ENCODE assay signal across 8 mouse cellular contexts in genomic region chr9:121348476-121348875, GRCm38 (mm10). TPM values are rescaled to one million over a fixed set of nuclear protein-coding genes. Genes with fewer than 3 reads are reported as not detected.
A peak's percentile ranks its signal among the peaks of the same experiment; 100 is the strongest.
DNase-seq lines count a peak whose midpoint lies in the region; ATAC-seq lines count a peak whose summit lies in the region.

No protein-coding gene starts in this region.

- H3K9ac ChIP-seq in heart, embryonic 16.5 days (ENCODE audit: low read length) = peak overlapping the region; percentile 69
- 0 out of 2 replicates have a peak overlapping the region, but pooled peaks have one; percentile 23 for H3K9ac ChIP-seq in limb, embryonic 12.5 days (replicated peaks)
- H3K9ac ChIP-seq in neural tube, embryonic 15.5 days (replicated peaks) = 0 out of 2 replicates have a peak overlapping the region, but pooled peaks have one; percentile 2

- H3K4me3 ChIP-seq in megakaryocyte, embryonic 14.5 days (replicated peaks) = peak overlapping the region; percentile 21
- H3K4me3 ChIP-seq in heart, embryonic 16.5 days (ENCODE audit: low read length) = no peak overlapping the region
- H3K4me3 ChIP-seq in limb, embryonic 12.5 days (replicated peaks) = no peak overlapping the region
- H3K4me3 ChIP-seq in neural tube, embryonic 15.5 days (replicated peaks) = no peak overlapping the region

- no peaks in the 10 kb centered on the region for H3K9me3 ChIP-seq in megakaryocyte, embryonic 14.5 days
- H3K9me3 ChIP-seq in heart, embryonic 16.5 days (replicated peaks; ENCODE audit: control insufficient read depth, low read length) = no peaks in the 10 kb centered on the region
- H3K9me3 ChIP-seq in limb, embryonic 12.5 days = no peaks in the 10 kb centered on the region
- H3K9me3 ChIP-seq in neural tube, embryonic 15.5 days (replicated peaks) = no peaks in the 10 kb centered on the region

- H3K27ac ChIP-seq in heart, embryonic 16.5 days (ENCODE audit: low read length) = peak overlapping the region; percentile 96
- peak overlapping the region; percentile 90 for H3K27ac ChIP-seq in limb, embryonic 12.5 days
- peak overlapping the region; percentile 76 for H3K27ac ChIP-seq in neural tube, embryonic 15.5 days (replicated peaks)

- H3K4me2 ChIP-seq in heart, embryonic 16.5 days (ENCODE audit: low read depth, low read length) = peak overlapping the region; percentile 44
- peak overlapping the region; percentile 17; the same call in 1 of the 2 replicates for H3K4me2 ChIP-seq in limb, embryonic 12.5 days
- no peak overlapping the region for H3K4me2 ChIP-seq in neural tube, embryonic 15.5 days

- H3K4me1 ChIP-seq in megakaryocyte, embryonic 14.5 days = peaks cover 60% of the 10 kb centered on the region
- H3K4me1 ChIP-seq in heart, embryonic 16.5 days (ENCODE audit: control insufficient read depth, insufficient read depth, low read length) = peaks cover 89% of the 10 kb centered on the region
- H3K4me1 ChIP-seq in limb, embryonic 12.5 days (replicated peaks) = peaks cover 57% of the 10 kb centered on the region
- H3K4me1 ChIP-seq in neural tube, embryonic 15.5 days = peaks cover 60% of the 10 kb centered on the region

- WGBS in heart, embryonic 16.5 days = 15% methylated on average over 5 of the region's 5 CpGs
- 14% methylated on average over 5 of the region's 5 CpGs for WGBS in limb, embryonic 12.5 days
- WGBS in neural tube, embryonic 15.5 days = 7% methylated on average over 5 of the region's 5 CpGs

- peaks cover 4% of the 10 kb centered on the region for H3K27me3 ChIP-seq in megakaryocyte, embryonic 14.5 days (replicated peaks)
- H3K27me3 ChIP-seq in heart, embryonic 16.5 days (ENCODE audit: control insufficient read depth, insufficient read depth, low read length) = no peaks in the 10 kb centered on the region
- no peaks in the 10 kb centered on the region for H3K27me3 ChIP-seq in limb, embryonic 12.5 days
- H3K27me3 ChIP-seq in neural tube, embryonic 15.5 days (replicated peaks) = no peaks in the 10 kb centered on the region

- ATAC-seq in megakaryocyte, adult 5-6 weeks (ENCODE audit: poor library complexity, severe bottlenecking) = no peak
- no peak for ATAC-seq in heart, embryonic 16.5 days (replicated peaks; ENCODE audit: extremely low read depth, insufficient read depth, low FRiP score)
- no peak for ATAC-seq in limb, embryonic 12.5 days (ENCODE audit: insufficient number of reproducible peaks, insufficient read depth, low FRiP score, low TSS enrichment, low read depth)
- ATAC-seq in neural tube, embryonic 15.5 days (ENCODE audit: low FRiP score) = no peak

- H3K36me3 ChIP-seq in megakaryocyte, embryonic 14.5 days (replicated peaks; ENCODE audit: low read length) = peaks cover 3% of the 10 kb centered on the region
- no peaks in the 10 kb centered on the region for H3K36me3 ChIP-seq in heart, embryonic 16.5 days (ENCODE audit: control insufficient read depth, insufficient read depth)
- H3K36me3 ChIP-seq in limb, embryonic 12.5 days = no peaks in the 10 kb centered on the region
- H3K36me3 ChIP-seq in neural tube, embryonic 15.5 days = no peaks in the 10 kb centered on the region

- no peak for DNase-seq in frontal cortex, postnatal 36 days (ENCODE audit: low spot score in 2 of 2)
- no peak for DNase-seq in T-cell, adult 2 months (ENCODE audit: low spot score)
- DNase-seq in right cerebral cortex, postnatal 14 days = no peak

RNA-seq across cellular contexts. Expression of gene Trak1, which starts 51.2 kb away (rescaled TPM):
- 5.1 and 9.7 TPM in 2 replicates for polyA plus RNA-seq in megakaryocyte, embryonic 14.5 days (2012; ENCODE audit: insufficient read depth, low replicate concordance)
- total RNA-seq in megakaryocyte, adult 5-6 weeks (2015) = 23.2 and 25.0 TPM in 2 replicates
- 20.0 and 22.0 TPM in 2 replicates for total RNA-seq in megakaryocyte, adult 5-6 weeks (2017)
- 42.4 and 48.9 TPM in 2 replicates for polyA plus RNA-seq in heart, embryonic 16.5 days (2015; fragmentation: Nextera tagmentation; extraction: Ambion mirVana)
- 15.2 and 16.3 TPM in 2 replicates for polyA plus RNA-seq in limb, embryonic 12.5 days (2016; fragmentation: Nextera tagmentation; extraction: Ambion mirVana)
- polyA plus RNA-seq in neural tube, embryonic 15.5 days (2015; fragmentation: Nextera tagmentation; extraction: Ambion mirVana) = 50.9 and 52.9 TPM in 2 replicates

Comparison
In these comparisons a context has a peak if more than half of its experiments do, and no peak if none do; other contexts are left out.
1. H3K9ac ChIP-seq: peak in every context shown above with its lines; median percentile 69 in heart, embryonic 16.5 days; 23 in limb, embryonic 12.5 days; 2 in neural tube, embryonic 15.5 days.